Mouse (Mus musculus): ENCODE measurements around the gene Tmem184c.

DNA sequence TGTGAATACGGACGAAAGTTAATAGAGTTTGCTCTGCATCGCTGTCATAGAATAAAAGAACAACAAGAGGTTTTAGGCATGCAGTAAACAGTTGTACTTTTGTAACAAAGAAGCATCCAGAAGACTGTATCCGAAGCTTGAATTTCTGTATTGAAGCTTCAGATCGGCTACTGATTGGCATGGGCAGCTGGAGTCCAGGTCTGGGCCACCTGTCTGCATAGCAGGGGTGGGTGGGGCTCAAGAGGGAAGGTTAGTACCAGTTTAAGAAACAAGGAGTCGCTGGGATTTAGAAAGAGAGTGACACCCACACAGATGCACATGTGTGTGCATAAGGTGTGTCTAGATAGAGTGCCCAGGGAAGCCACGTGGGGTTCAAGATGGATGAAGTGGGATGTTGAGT lies 32.8 kb downstream of the Tmem184c start:
- TF ChIP-seq CTCF (IDR thresholded peaks at IDR 0.05; ENCODE audit: insufficient read depth, low read length) (no peak), POLR2A (IDR thresholded peaks at IDR 0.05; ENCODE audit: borderline replicate concordance, extremely low read depth, low read depth, low read length) (no peak)
